Mouse (Mus musculus) liver, embryonic 11.5 days (tissue): Measurements from ENCODE around the gene Hmcn1. TPM values are rescaled to one million over a fixed set of nuclear protein-coding genes. Genes with fewer than 3 reads are reported as not detected.
A peak's percentile ranks its signal among the peaks of the same experiment; 100 is the strongest.

Experiments
- ATAC-seq: fragments of 200-750 bp; cut with Nextera tagmentation; replicated peaks from 2 replicates; pipeline ENCODE4 v1.8.0; 2017; ENCODE audit warnings: moderate number of reproducible peaks, mild to moderate bottlenecking, moderate TSS enrichment, moderate library complexity; ENCODE audit not compliant: low FRiP score
- DNase-seq: peaks from one replicate; pipeline ENCODE4 v3.0.0-alpha.2; 2017; ENCODE audit warnings: low spot score
- H3K27ac ChIP-seq: fragments of 300-500 bp; sonication (generic); 2 replicates; pipeline ENCODE4 v1.5.1; 2014; ENCODE audit warnings: mild to moderate bottlenecking, low read depth, low read length, control low read depth
- H3K27me3 ChIP-seq: fragments of 300-500 bp; sonication (generic); replicated peaks from 2 replicates; pipeline ENCODE4 v1.6.1; 2014; ENCODE audit warnings: low read length, mixed read lengths; ENCODE audit not compliant: control insufficient read depth, insufficient read depth
- H3K36me3 ChIP-seq: fragments of 300-500 bp; sonication (generic); 2 replicates; pipeline ENCODE4 v1.6.1; 2014; ENCODE audit warnings: mild to moderate bottlenecking, low read length, moderate library complexity, mixed read lengths; ENCODE audit not compliant: control insufficient read depth, insufficient read depth
- H3K4me1 ChIP-seq: fragments of 300-500 bp; sonication (generic); replicated peaks from 2 replicates; pipeline ENCODE4 v1.6.1; 2014; ENCODE audit warnings: low read length, mixed read lengths; ENCODE audit not compliant: control insufficient read depth, insufficient read depth
- H3K4me2 ChIP-seq: fragments of 300-500 bp; sonication (generic); 2 replicates; pipeline ENCODE4 v1.6.1; 2014; ENCODE audit warnings: mild to moderate bottlenecking, control low read depth, moderate library complexity
- H3K4me3 ChIP-seq: fragments of 300-500 bp; sonication (generic); 2 replicates; pipeline ENCODE4 v1.5.1; 2014; ENCODE audit warnings: low read depth, low read length, control low read depth
- H3K9ac ChIP-seq: fragments of 300-500 bp; sonication (generic); 2 replicates; pipeline ENCODE4 v1.6.1; 2014; ENCODE audit warnings: low read depth, low read length, control low read depth
- H3K9me3 ChIP-seq: fragments of 300-500 bp; sonication (generic); 2 replicates; pipeline ENCODE4 v1.6.1; 2016; ENCODE audit warnings: low read length, inconsistent platforms, mixed read lengths; ENCODE audit not compliant: control insufficient read depth
- WGBS: fragments of 180-500 bp; shearing (Covaris S2); extraction: QIAGEN DNeasy Blood & Tissue Kit; methylation state at CpG from one replicate; pipeline ENCODE4 v1.1.7; 2014; 5-methylcytosine and 5-hydroxymethylcytosine counted together
- polyA plus RNA-seq: library from polyadenylated mRNA; unstranded; fragments of >200 nt; fragmentation: Nextera tagmentation; extraction: Ambion mirVana; gene quantifications from 2 replicates; pipeline ENCODE4 v1.2.1, GENCODE M21; 2014

Gene Hmcn1
- polyA plus RNA-seq, 1 experiment from 2014 or later, result 9.9 TPM

DNA sequence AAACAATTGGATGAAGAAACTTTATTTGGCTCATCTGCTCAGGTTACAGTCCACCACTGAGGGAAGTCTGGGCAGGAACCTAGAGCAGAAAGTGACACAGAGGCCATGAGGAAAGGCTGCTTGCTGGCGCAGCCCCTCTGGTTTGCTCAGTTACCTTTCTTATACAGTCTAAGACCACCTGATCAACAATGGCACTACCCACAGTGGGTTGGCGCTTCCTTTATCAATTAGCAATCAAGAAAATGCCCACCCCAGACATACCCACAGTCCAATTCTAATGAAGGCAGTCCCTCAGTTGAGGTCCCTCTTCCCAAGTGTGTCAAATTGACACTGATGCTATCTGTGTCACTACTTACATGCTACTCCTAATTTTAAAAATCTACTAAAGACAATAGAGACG is 14.6 kb downstream of the Hmcn1 start:
- H3K36me3 ChIP-seq, result no peaks in the 10 kb centered on the region
- H3K27ac ChIP-seq, result no peak overlapping the region
- WGBS, result 80% methylated on average over 3 of the region's 3 CpGs
- no peak for ATAC-seq
- no peaks in the 10 kb centered on the region for H3K4me1 ChIP-seq
- DNase-seq, result no peak
- H3K4me3 ChIP-seq, result no peak overlapping the region
- H3K4me2 ChIP-seq, result no peak overlapping the region
- no peaks in the 10 kb centered on the region for H3K27me3 ChIP-seq
- H3K9me3 ChIP-seq, result no peaks in the 10 kb centered on the region
- H3K9ac ChIP-seq, result no peak overlapping the region

DNA sequence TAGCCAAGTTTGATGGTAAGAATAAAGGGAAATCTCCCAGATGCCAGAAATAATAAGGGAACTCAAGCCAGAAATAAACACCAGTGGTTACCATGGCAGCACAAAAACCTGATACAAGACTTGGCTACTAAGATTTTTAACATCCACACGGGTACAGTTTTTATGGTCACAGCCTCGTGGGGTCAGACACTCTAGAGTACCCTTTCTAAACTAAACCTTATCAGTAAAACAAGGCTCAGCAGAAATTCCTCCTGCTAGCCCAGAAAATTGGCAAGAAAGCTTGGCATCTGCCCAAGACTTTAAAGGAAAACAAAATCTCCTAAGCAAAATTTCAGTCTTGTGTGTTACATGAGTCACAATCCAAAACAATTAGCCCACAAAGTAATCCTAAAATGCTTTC is 17.0 kb downstream of the Hmcn1 start:
- 29% methylated on average over 2 of the region's 2 CpGs for WGBS

DNA sequence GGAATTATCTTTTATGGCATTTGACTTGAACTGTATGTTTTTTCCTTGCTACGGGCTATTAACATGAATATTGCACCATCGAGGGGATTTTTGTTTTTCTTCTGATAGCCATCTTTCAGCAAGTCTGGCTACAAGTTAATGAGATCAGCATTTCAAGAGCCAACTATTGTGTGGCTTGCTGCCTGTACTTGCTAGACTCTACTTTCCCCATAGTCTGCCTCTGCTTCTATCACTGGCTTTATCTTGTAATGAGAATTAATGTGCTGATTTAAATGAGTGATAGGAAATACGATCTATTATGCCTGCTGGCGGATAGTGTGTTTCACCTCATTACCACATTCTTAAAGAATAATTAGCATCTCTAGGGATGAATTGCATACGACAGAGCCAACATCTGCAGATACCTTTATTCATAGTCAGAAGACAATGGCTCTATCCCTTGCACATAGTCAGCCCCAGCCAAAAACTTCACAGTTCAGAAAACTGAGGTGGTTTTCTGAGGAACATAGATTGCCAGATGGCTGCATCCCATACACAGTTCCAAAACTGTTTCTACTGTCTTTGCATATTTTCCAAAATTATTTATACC is 33.7 kb downstream of the Hmcn1 start:
- ATAC-seq, result no peak
- H3K36me3 ChIP-seq, result no peaks in the 10 kb centered on the region
- no peak overlapping the region for H3K9ac ChIP-seq
- H3K4me3 ChIP-seq, result no peak overlapping the region
- H3K27me3 ChIP-seq, result no peaks in the 10 kb centered on the region
- no peak overlapping the region for H3K27ac ChIP-seq
- no peaks in the 10 kb centered on the region for H3K9me3 ChIP-seq
- H3K4me1 ChIP-seq, result no peaks in the 10 kb centered on the region
- H3K4me2 ChIP-seq, result no peak overlapping the region
- 77% methylated on average over 5 of the region's 5 CpGs for WGBS
- DNase-seq, result no peak

More for the DNA sequence above, 17.0 kb downstream of the Hmcn1 start:
- no peaks in the 10 kb centered on the region for H3K9me3 ChIP-seq
- no peak for ATAC-seq
- H3K27ac ChIP-seq, result no peak overlapping the region
- H3K4me1 ChIP-seq, result no peaks in the 10 kb centered on the region
- no peaks in the 10 kb centered on the region for H3K27me3 ChIP-seq
- no peaks in the 10 kb centered on the region for H3K36me3 ChIP-seq
- DNase-seq, result no peak
- no peak overlapping the region for H3K4me2 ChIP-seq
- H3K4me3 ChIP-seq, result no peak overlapping the region
- H3K9ac ChIP-seq, result no peak overlapping the region

DNA sequence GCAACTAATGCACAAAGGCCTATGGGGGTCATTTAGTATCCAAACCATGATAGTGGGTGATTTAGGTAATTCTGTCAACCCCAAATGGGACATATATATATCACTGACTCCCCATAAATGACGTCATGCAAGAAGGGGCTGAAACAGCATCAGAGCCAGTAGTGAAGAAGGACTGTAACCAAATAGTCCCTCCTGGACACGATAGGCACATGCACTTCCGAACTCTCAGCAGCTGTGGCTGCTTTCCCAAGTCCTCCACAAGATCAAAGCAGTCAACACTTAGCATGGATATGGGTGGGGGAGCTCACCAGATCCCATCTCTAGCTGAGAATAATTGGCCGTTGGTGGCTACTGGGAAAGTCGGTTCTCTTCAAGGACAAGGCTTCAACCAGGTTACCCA is 42.2 kb downstream of the Hmcn1 start:
- Histone ChIP-seq H3K9ac (no peak overlapping the region), H3K4me3 (no peak overlapping the region), H3K4me2 (no peak overlapping the region), H3K36me3 (no peaks in the 10 kb centered on the region), H3K9me3 (no peaks in the 10 kb centered on the region), H3K27me3 (no peaks in the 10 kb centered on the region), H3K27ac (no peak overlapping the region), H3K4me1 (no peaks in the 10 kb centered on the region)
- DNase-seq (no peak), ATAC-seq (no peak)
- 80% methylated on average over 5 of the region's 5 CpGs for WGBS

DNA sequence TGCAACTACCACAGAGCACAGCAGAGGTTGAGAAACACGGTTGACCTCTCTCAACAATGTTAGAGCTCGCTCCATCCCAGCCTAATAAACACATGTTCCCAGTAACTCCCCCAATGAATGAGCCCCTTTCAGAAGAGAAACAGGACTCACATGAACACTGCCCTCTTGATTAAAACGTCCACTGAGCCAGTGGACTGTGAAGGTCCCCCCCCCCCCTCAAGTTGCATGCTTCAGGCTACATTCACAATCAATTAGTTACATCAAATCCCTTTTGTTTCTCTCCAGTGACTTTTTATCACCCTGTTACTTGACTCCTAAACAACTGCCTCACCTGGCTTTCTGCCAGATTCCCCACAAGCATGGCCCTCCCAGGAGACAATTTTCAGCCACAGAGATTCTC is 43.2 kb downstream of the Hmcn1 start:
- WGBS, result 49% methylated on average over 3 of the region's 3 CpGs
- H3K4me3 ChIP-seq, result no peak overlapping the region
- no peaks in the 10 kb centered on the region for H3K36me3 ChIP-seq
- no peak overlapping the region for H3K9ac ChIP-seq
- no peaks in the 10 kb centered on the region for H3K9me3 ChIP-seq
- H3K27ac ChIP-seq, result no peak overlapping the region
- H3K27me3 ChIP-seq, result no peaks in the 10 kb centered on the region
- ATAC-seq (no peak), DNase-seq (no peak)
- H3K4me2 ChIP-seq, result no peak overlapping the region
- no peaks in the 10 kb centered on the region for H3K4me1 ChIP-seq

DNA sequence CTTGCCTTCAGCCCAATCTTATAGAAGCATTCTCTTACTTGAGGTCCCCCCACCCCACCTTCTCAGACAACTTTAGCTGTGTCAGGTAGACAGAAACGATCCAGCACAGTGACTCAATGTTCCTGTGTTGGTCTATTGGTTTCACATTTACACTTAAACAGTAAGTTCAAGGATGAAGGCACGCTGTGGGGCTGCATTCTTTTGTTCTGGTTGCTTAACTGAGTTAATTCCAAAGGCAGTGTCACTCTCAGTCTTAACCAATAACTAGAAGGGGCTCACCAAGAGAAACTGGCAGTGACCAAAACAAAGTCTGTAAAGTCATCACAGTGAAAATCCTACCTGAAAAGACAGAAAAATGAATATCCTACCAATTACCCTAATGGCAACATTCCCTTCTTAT is 44.3 kb downstream of the Hmcn1 start:
- Histone ChIP-seq H3K4me3 (no peak overlapping the region), H3K36me3 (no peaks in the 10 kb centered on the region), H3K4me2 (no peak overlapping the region), H3K4me1 (no peaks in the 10 kb centered on the region), H3K9ac (no peak overlapping the region), H3K27ac (no peak overlapping the region), H3K9me3 (no peaks in the 10 kb centered on the region), H3K27me3 (no peaks in the 10 kb centered on the region)
- ATAC-seq, result no peak
- no peak for DNase-seq
- 65% methylated on average over 2 of the region's 2 CpGs for WGBS

DNA sequence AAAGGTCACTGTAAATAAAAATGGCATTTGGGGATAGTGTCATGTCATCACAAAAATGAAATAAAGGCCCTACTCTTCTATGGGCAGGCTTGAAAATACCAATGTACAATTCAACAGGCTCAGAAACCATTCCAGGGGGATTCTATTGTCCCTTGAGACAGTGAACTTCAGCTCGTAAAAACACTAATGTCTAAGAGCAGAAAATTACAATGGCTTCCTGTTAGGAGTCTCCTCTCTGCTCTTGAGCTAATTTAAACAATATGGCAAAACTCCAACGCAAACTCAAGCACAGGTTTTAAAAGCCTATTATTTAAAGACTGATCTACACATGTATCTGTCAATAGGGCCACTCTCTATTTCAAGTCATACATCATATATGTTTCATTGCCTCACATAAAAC is 49.6 kb downstream of the Hmcn1 start:
- Histone ChIP-seq H3K9me3 (no peaks in the 10 kb centered on the region), H3K27ac (no peak overlapping the region), H3K4me3 (no peak overlapping the region), H3K36me3 (no peaks in the 10 kb centered on the region), H3K27me3 (no peaks in the 10 kb centered on the region), H3K9ac (no peak overlapping the region), H3K4me2 (no peak overlapping the region), H3K4me1 (no peaks in the 10 kb centered on the region)
- 44% methylated on average over 2 of the region's 2 CpGs for WGBS
- no peak for ATAC-seq
- DNase-seq, result no peak

DNA sequence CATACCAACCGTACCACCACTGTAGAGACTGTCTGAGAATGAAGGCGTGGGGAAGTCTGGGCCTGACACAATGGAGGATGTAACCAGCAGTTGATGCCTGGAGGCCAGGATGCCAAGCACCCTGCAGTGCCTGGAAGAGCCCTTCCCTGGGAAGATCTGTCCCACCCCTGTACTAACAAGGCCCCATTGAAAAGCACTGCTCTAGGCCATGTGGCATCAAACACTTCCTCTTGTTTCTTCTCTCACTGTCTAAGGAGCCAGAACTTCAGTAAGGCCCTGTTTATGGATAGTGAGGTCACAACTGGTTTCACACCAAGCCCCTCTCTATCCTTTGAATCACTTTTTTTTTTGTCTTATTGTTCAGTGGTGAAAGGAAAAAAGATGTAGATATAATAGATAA is 51.1 kb downstream of the Hmcn1 start:
- Histone ChIP-seq H3K4me3 (no peak overlapping the region), H3K4me1 (no peaks in the 10 kb centered on the region), H3K36me3 (no peaks in the 10 kb centered on the region), H3K27ac (no peak overlapping the region), H3K9me3 (no peaks in the 10 kb centered on the region), H3K27me3 (no peaks in the 10 kb centered on the region), H3K9ac (no peak overlapping the region), H3K4me2 (no peak overlapping the region)
- ATAC-seq (no peak), DNase-seq (no peak)
- WGBS, result 91% methylated on average over 2 of the region's 2 CpGs

DNA sequence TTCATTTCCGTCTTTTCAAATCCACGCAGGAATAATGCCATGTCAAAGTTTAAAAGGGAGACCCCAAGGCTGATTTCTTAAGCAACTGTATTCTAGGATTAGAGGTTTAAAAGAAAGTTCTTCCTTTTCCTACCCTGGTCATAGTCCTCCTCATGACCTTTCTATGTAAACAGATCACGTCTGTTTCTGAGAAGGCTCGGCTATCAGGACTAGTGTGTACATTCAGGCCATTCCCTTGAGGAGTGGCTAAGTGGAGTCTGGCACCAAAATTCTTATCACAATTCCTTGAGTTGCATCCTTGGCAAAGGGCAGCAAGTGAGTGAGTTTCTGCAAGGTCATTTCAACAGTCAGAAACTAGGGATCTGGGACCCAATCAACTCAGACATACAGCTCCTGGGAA is 56.4 kb downstream of the Hmcn1 start:
- H3K27me3 ChIP-seq, result no peaks in the 10 kb centered on the region
- DNase-seq (no peak), ATAC-seq (0 out of 2 replicates have a peak, but pooled peaks have one; percentile 15)
- no peaks in the 10 kb centered on the region for H3K36me3 ChIP-seq
- 53% methylated on average over 4 of the region's 4 CpGs for WGBS
- H3K4me2 ChIP-seq, result no peak overlapping the region
- no peak overlapping the region for H3K27ac ChIP-seq
- H3K4me1 ChIP-seq, result no peaks in the 10 kb centered on the region
- no peak overlapping the region for H3K4me3 ChIP-seq
- no peak overlapping the region for H3K9ac ChIP-seq
- no peaks in the 10 kb centered on the region for H3K9me3 ChIP-seq
